Mouse (Mus musculus): ENCODE measurements around the gene 4632433K11Rik.

DNA sequence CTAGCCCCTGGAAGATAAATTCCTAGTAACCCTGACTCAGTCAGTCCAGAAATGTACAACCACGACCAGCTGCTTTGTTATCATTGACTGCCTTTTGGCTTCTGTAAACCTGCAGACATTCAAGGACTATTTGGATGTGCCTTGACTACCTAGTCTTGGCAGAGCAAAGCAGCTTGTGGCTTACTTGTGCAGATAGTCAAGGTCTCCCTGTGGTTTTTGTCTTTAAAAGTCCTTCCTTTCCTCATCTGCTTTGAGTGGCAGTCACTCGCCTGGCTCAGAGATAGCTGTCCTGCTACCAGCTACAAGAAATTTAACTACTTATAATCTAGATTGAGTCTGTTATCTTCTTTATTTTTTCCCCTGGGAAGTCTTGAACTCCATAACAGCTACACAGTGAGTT, 11.1 kb downstream of the 4632433K11Rik start:
- TF ChIP-seq CTCF (IDR thresholded peaks at IDR 0.05; ENCODE audit: borderline replicate concordance, insufficient read depth, low read depth, low read length) (no peak), POLR2A (IDR thresholded peaks at IDR 0.05; ENCODE audit: borderline replicate concordance, insufficient read depth, low read length) (no peak)
